Mouse (Mus musculus) heart, adult 2 months (tissue): Measurements from ENCODE around the gene Gm10197. TPM values are rescaled to one million over a fixed set of nuclear protein-coding genes. Genes with fewer than 3 reads are reported as not detected.

Experiments
- DNase-seq, 2 experiments: peaks; one replicate each; pipeline ENCODE4 v3.0.0; 2021
- H3K27ac ChIP-seq: fragments of 200-600 bp; 2 replicates; pipeline ENCODE4 v1.8.1; 2022
- H3K27me3 ChIP-seq: fragments of 200-500 bp; 2 replicates; pipeline ENCODE4 v1.6.1; 2012; ENCODE audit warnings: mild to moderate bottlenecking, low read length, inconsistent platforms, mixed read lengths; ENCODE audit not compliant: control insufficient read depth, insufficient read depth
- H3K36me3 ChIP-seq: fragments of 200-500 bp; 2 replicates; pipeline ENCODE4 v1.6.1; 2012; ENCODE audit warnings: low read length, inconsistent platforms; ENCODE audit not compliant: control insufficient read depth, insufficient read depth
- H3K4me1 ChIP-seq: fragments of 200-500 bp; 2 replicates; pipeline ENCODE4 v1.6.1; 2011; ENCODE audit warnings: low read length; ENCODE audit not compliant: control insufficient read depth, insufficient read depth
- H3K4me3 ChIP-seq: fragments of 200-600 bp; 2 replicates; pipeline ENCODE4 v1.8.1; 2022
- H3K79me2 ChIP-seq: fragments of 200-500 bp; replicated peaks from 2 replicates; pipeline ENCODE4 v1.6.1; 2012; ENCODE audit warnings: mild to moderate bottlenecking, inconsistent platforms, low read length, moderate library complexity, mixed read lengths; ENCODE audit not compliant: control insufficient read depth, insufficient read depth
- H3K9ac ChIP-seq: fragments of 200-500 bp; 2 replicates; pipeline ENCODE4 v1.6.1; 2012; ENCODE audit warnings: low read depth, mild to moderate bottlenecking, control low read depth, inconsistent platforms, low read length, mixed read lengths
- CTCF ChIP-seq: fragments of 200-600 bp; IDR thresholded peaks from 2 replicates; pipeline ENCODE4 v1.8.1; 2022; ENCODE audit warnings: antibody characterized with exemption, mild to moderate bottlenecking, moderate library complexity
- EP300 ChIP-seq: fragments of 200-500 bp; IDR thresholded peaks from 2 replicates; pipeline ENCODE4 v1.6.1; 2011; ENCODE audit warnings: low read depth, low read length, control low read depth; ENCODE audit not compliant: insufficient read depth
- POLR2A ChIP-seq: fragments of 200-500 bp; IDR thresholded peaks from 2 replicates; pipeline ENCODE4 v1.6.1; 2011; ENCODE audit warnings: mild to moderate bottlenecking, low read depth, low read length, control low read depth; ENCODE audit not compliant: insufficient read depth
- WGBS: fragments of 180-500 bp; shearing (Covaris S2); methylation state at CpG from one replicate; pipeline ENCODE4 v1.1.7; 2018; 5-methylcytosine and 5-hydroxymethylcytosine counted together
- intact Hi-C: fragments of 180-260 bp; cut with DNase I; formaldehyde crosslinking; loops from one replicate; pipeline ENCODE4 v1.15.1; 2025
- polyA plus RNA-seq: library from polyadenylated mRNA; depleted of rRNA; stranded (reverse); fragments of >200 nt; gene quantifications from 2 replicates; pipeline ENCODE4 v1.2.3, GENCODE M21; 2012
- total RNA-seq, 2 experiments: library from RNA; stranded (reverse); gene quantifications; 2 replicates each; pipeline ENCODE4 v1.2.3; 2021

Gm10197 gene
- total and polyA plus RNA-seq, 3 experiments, result not detected

GRCm38 (mm10) chr19:53354271-53355000 lies 17.1 kb downstream of the Gm10197 start:
- 84% methylated on average over 7 of the region's 7 CpGs for WGBS
- H3K4me1 ChIP-seq, result peaks cover 3% of the 10 kb centered on the region
- intact Hi-C loops, result no loop called here
- H3K27me3 ChIP-seq, result no peaks in the 10 kb centered on the region
- H3K4me3 ChIP-seq, result no peak overlapping the region
- H3K36me3 ChIP-seq, result no peaks in the 10 kb centered on the region
- no peak overlapping the region for H3K27ac ChIP-seq
- no peak for DNase-seq
- no peaks in the 10 kb centered on the region; the same call in 1 of the 2 replicates for H3K79me2 ChIP-seq
- no peak overlapping the region for H3K9ac ChIP-seq
- TF ChIP-seq EP300 (no peak), POLR2A (no peak), CTCF (no peak)

GRCm38 (mm10) chr19:53353864-53354263 lies 17.7 kb downstream of the Gm10197 start:
- H3K27me3 ChIP-seq, result no peaks in the 10 kb centered on the region
- H3K4me1 ChIP-seq, result peaks cover 2% of the 10 kb centered on the region
- TF ChIP-seq CTCF (no peak), EP300 (no peak), POLR2A (no peak)
- H3K79me2 ChIP-seq, result no peaks in the 10 kb centered on the region; the same call in none of the 2 replicates
- no peak overlapping the region for H3K9ac ChIP-seq
- H3K27ac ChIP-seq, result no peak overlapping the region
- H3K4me3 ChIP-seq, result no peak overlapping the region
- 82% methylated on average over 7 of the region's 7 CpGs for WGBS
- no peak for DNase-seq
- intact Hi-C loops, result no loop called here
- H3K36me3 ChIP-seq, result no peaks in the 10 kb centered on the region

GRCm38 (mm10) chr19:53345766-53346165 lies 25.8 kb downstream of the Gm10197 start:
- intact Hi-C loops, result no loop called here
- Histone ChIP-seq H3K79me2 (peaks cover 5% of the 10 kb centered on the region), H3K36me3 (no peaks in the 10 kb centered on the region), H3K27me3 (no peaks in the 10 kb centered on the region), H3K4me3 (no peak overlapping the region), H3K9ac (no peak overlapping the region), H3K4me1 (no peaks in the 10 kb centered on the region), H3K27ac (no peak overlapping the region)
- TF ChIP-seq CTCF (no peak), POLR2A (no peak), EP300 (no peak)
- DNase-seq, result no peak
- 90% methylated on average over 14 of the region's 14 CpGs for WGBS

GRCm38 (mm10) chr19:53344062-53344461 lies 27.5 kb downstream of the Gm10197 start:
- intact Hi-C loops, result no loop called here
- Histone ChIP-seq H3K27me3 (no peaks in the 10 kb centered on the region), H3K27ac (no peak overlapping the region), H3K9ac (no peak overlapping the region), H3K79me2 (peaks cover 5% of the 10 kb centered on the region; the same call in 1 of the 2 replicates), H3K4me3 (no peak overlapping the region), H3K36me3 (no peaks in the 10 kb centered on the region), H3K4me1 (no peaks in the 10 kb centered on the region)
- TF ChIP-seq EP300 (no peak), CTCF (no peak), POLR2A (no peak)
- no peak for DNase-seq
- whole genome bisulfite sequencing, result 96% methylated on average over 16 of the region's 16 CpGs

GRCm38 (mm10) chr19:53343174-53343881 lies 28.2 kb downstream of the Gm10197 start:
- no peaks in the 10 kb centered on the region for H3K4me1 ChIP-seq
- WGBS, result 81% methylated on average over 13 of the region's 13 CpGs
- intact Hi-C loops, result no loop called here
- no peak overlapping the region for H3K27ac ChIP-seq
- TF ChIP-seq EP300, result no peak
- no peak for TF ChIP-seq CTCF
- TF ChIP-seq POLR2A, result no peak
- H3K9ac ChIP-seq, result no peak overlapping the region
- H3K36me3 ChIP-seq, result no peaks in the 10 kb centered on the region
- H3K4me3 ChIP-seq, result no peak overlapping the region
- H3K79me2 ChIP-seq, result peaks cover 5% of the 10 kb centered on the region; the same call in 1 of the 2 replicates
- no peak for DNase-seq
- H3K27me3 ChIP-seq, result no peaks in the 10 kb centered on the region

- intact Hi-C loops, result no loop called here
- no peak for DNase-seq
- no peak for TF ChIP-seq POLR2A
- TF ChIP-seq CTCF, result no peak
- TF ChIP-seq EP300, result no peak
- no peak overlapping the region for H3K27ac ChIP-seq
- H3K27me3 ChIP-seq, result no peaks in the 10 kb centered on the region
- 26% methylated on average over 6 of the region's 6 CpGs for WGBS
- H3K4me1 ChIP-seq, result no peaks in the 10 kb centered on the region
- no peak overlapping the region for H3K4me3 ChIP-seq
- peaks cover 9% of the 10 kb centered on the region; the same call in 1 of the 2 replicates for H3K79me2 ChIP-seq
- no peak overlapping the region for H3K9ac ChIP-seq
- no peaks in the 10 kb centered on the region for H3K36me3 ChIP-seq
Observed at GRCm38 (mm10) chr19:53340423-53340822, 31.1 kb downstream of the Gm10197 start.
